Mouse (Mus musculus) olfactory bulb, adult 2 months (tissue): ENCODE results near the gene Hoxc4.

Experiments
- CTCF ChIP-seq: fragments of 200-500 bp; IDR thresholded peaks from 2 replicates; pipeline ENCODE4 v1.5.1; 2012; ENCODE audit warnings: low read depth, mild to moderate bottlenecking, low read length, moderate library complexity; ENCODE audit not compliant: insufficient read depth
- POLR2A ChIP-seq: fragments of 200-500 bp; IDR thresholded peaks from 2 replicates; pipeline ENCODE4 v1.6.1; 2012; ENCODE audit warnings: mild to moderate bottlenecking, low read depth, low read length, moderate library complexity; ENCODE audit not compliant: insufficient read depth

DNA sequence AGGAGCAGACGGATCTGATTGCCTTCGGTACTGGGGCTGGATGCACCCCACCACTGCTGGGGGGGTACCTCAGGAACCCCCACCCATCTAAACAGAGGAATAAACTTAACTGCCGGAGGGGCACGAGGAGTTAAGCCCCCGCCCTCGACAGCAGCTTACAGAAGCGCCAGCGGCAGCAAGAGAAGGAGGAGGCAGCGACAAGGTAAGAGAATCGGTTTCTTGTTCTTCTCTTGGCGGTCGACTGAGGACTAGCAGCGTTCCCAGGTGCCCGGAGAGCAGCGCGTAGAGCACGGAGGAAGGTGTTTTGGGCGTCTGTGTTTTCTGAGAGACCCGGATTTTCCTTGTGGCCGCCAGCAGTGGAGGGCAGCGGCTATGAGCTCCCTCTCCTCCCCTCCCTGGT is 46.5 kb upstream of the Hoxc4 start:
- TF ChIP-seq CTCF (no peak), POLR2A (no peak)
